Mouse (Mus musculus): ENCODE results near the gene Zfp704. TPM values are rescaled to one million over a fixed set of nuclear protein-coding genes. Genes with fewer than 3 reads are reported as not detected.
A peak's percentile ranks its signal among the peaks of the same experiment; 100 is the strongest.

The Zfp704 gene
- polyA plus RNA-seq, 2 experiments: 13.4 to 13.8 TPM

- peak overlapping the region; percentile 74 for H3K27ac ChIP-seq (replicated peaks; ENCODE audit: low read depth, low read length)
These were observed 207.0 kb downstream of the Zfp704 start for GRCm38 (mm10) chr3:9402836-9403235.

GRCm38 (mm10) chr3:9402345-9402744 is 207.5 kb downstream of the Zfp704 start:
- Histone ChIP-seq H3K27me3 (ENCODE audit: control insufficient read depth, insufficient read depth, low read length) (no peaks in the 10 kb centered on the region), H3K36me3 (ENCODE audit: control insufficient read depth, insufficient read depth, low read length) (no peaks in the 10 kb centered on the region), H3K4me3 (replicated peaks; ENCODE audit: low read length) (no peak overlapping the region), H3K27ac (replicated peaks; ENCODE audit: low read depth, low read length) (peak overlapping the region; percentile 70), H3K9ac (ENCODE audit: low read depth, low read length, severe bottlenecking) (no peak overlapping the region), H3K9me3 (ENCODE audit: control insufficient read depth, low read length) (no peaks in the 10 kb centered on the region), H3K4me2 (replicated peaks; ENCODE audit: low read depth, low read length, severe bottlenecking) (no peak overlapping the region), H3K4me1 (ENCODE audit: control insufficient read depth, insufficient read depth, low read length) (peaks cover 34% of the 10 kb centered on the region)
- DNase-seq (ENCODE audit: low spot score) (no peak), ATAC-seq (ENCODE audit: low FRiP score, low read depth) (peak; percentile 31; the same call in 1 of the 2 replicates)
- WGBS: 51% methylated on average over 5 of the region's 5 CpGs
- no peak for TF ChIP-seq POLR2A (IDR thresholded peaks at IDR 0.05; ENCODE audit: borderline replicate concordance, extremely low read depth, insufficient read depth, insufficient read length)

More at GRCm38 (mm10) chr3:9402836-9403235, 207.0 kb downstream of the Zfp704 start:
- Histone ChIP-seq H3K27me3 (ENCODE audit: control insufficient read depth, insufficient read depth, low read length) (no peaks in the 10 kb centered on the region), H3K36me3 (ENCODE audit: control insufficient read depth, insufficient read depth, low read length) (no peaks in the 10 kb centered on the region), H3K4me2 (replicated peaks; ENCODE audit: low read depth, low read length, severe bottlenecking) (peak overlapping the region; percentile 27; the same call in 1 of the 2 replicates), H3K4me3 (replicated peaks; ENCODE audit: low read length) (0 out of 2 replicates have a peak overlapping the region, but pooled peaks have one; percentile 9), H3K9ac (ENCODE audit: low read depth, low read length, severe bottlenecking) (0 out of 2 replicates have a peak overlapping the region, but pooled peaks have one; percentile 26), H3K4me1 (ENCODE audit: control insufficient read depth, insufficient read depth, low read length) (peaks cover 37% of the 10 kb centered on the region), H3K9me3 (ENCODE audit: control insufficient read depth, low read length) (no peaks in the 10 kb centered on the region)
- ATAC-seq (ENCODE audit: low FRiP score, low read depth) (peak; percentile 58), DNase-seq (ENCODE audit: low spot score) (peak; percentile 75)
- 23% methylated on average over 5 of the region's 5 CpGs for WGBS
- TF ChIP-seq POLR2A (IDR thresholded peaks at IDR 0.05; ENCODE audit: borderline replicate concordance, extremely low read depth, insufficient read depth, insufficient read length): no peak

- H3K9ac ChIP-seq (ENCODE audit: low read depth, low read length, severe bottlenecking): no peak overlapping the region
- 61% methylated on average over 6 of the region's 6 CpGs for WGBS
- H3K4me3 ChIP-seq (replicated peaks; ENCODE audit: low read length): no peak overlapping the region
- TF ChIP-seq POLR2A (IDR thresholded peaks at IDR 0.05; ENCODE audit: borderline replicate concordance, extremely low read depth, insufficient read depth, insufficient read length): no peak
- peaks cover 32% of the 10 kb centered on the region for H3K4me1 ChIP-seq (ENCODE audit: control insufficient read depth, insufficient read depth, low read length)
- H3K4me2 ChIP-seq (replicated peaks; ENCODE audit: low read depth, low read length, severe bottlenecking): no peak overlapping the region
- DNase-seq (ENCODE audit: low spot score) (no peak), ATAC-seq (ENCODE audit: low FRiP score, low read depth) (no peak)
- peak overlapping the region; percentile 70; the same call in 1 of the 2 replicates for H3K27ac ChIP-seq (replicated peaks; ENCODE audit: low read depth, low read length)
- H3K27me3 ChIP-seq (ENCODE audit: control insufficient read depth, insufficient read depth, low read length): no peaks in the 10 kb centered on the region
- H3K36me3 ChIP-seq (ENCODE audit: control insufficient read depth, insufficient read depth, low read length): no peaks in the 10 kb centered on the region
- no peaks in the 10 kb centered on the region for H3K9me3 ChIP-seq (ENCODE audit: control insufficient read depth, low read length)
These were observed 208.2 kb downstream of the Zfp704 start for GRCm38 (mm10) chr3:9401685-9402084.

- Histone ChIP-seq H3K9ac (ENCODE audit: low read depth, low read length, severe bottlenecking) (no peak overlapping the region), H3K4me3 (replicated peaks; ENCODE audit: low read length) (no peak overlapping the region), H3K4me1 (ENCODE audit: control insufficient read depth, insufficient read depth, low read length) (peaks cover 32% of the 10 kb centered on the region), H3K9me3 (ENCODE audit: control insufficient read depth, low read length) (no peaks in the 10 kb centered on the region), H3K36me3 (ENCODE audit: control insufficient read depth, insufficient read depth, low read length) (no peaks in the 10 kb centered on the region), H3K4me2 (replicated peaks; ENCODE audit: low read depth, low read length, severe bottlenecking) (no peak overlapping the region), H3K27ac (replicated peaks; ENCODE audit: low read depth, low read length) (no peak overlapping the region), H3K27me3 (ENCODE audit: control insufficient read depth, insufficient read depth, low read length) (no peaks in the 10 kb centered on the region)
- ATAC-seq (ENCODE audit: low FRiP score, low read depth) (no peak), DNase-seq (ENCODE audit: low spot score) (no peak)
- TF ChIP-seq POLR2A (IDR thresholded peaks at IDR 0.05; ENCODE audit: borderline replicate concordance, extremely low read depth, insufficient read depth, insufficient read length): no peak
- WGBS: 56% methylated on average over 3 of the region's 3 CpGs
These were observed 209.0 kb downstream of the Zfp704 start for GRCm38 (mm10) chr3:9400886-9401221.

- H3K27me3 ChIP-seq (ENCODE audit: control insufficient read depth, insufficient read depth, low read length): no peaks in the 10 kb centered on the region
- H3K27ac ChIP-seq (replicated peaks; ENCODE audit: low read depth, low read length): no peak overlapping the region
- DNase-seq (ENCODE audit: low spot score) (peak; percentile 90), ATAC-seq (ENCODE audit: low FRiP score, low read depth) (no peak)
- no peak overlapping the region for H3K9ac ChIP-seq (ENCODE audit: low read depth, low read length, severe bottlenecking)
- H3K4me1 ChIP-seq (ENCODE audit: control insufficient read depth, insufficient read depth, low read length): peaks cover 30% of the 10 kb centered on the region
- H3K9me3 ChIP-seq (ENCODE audit: control insufficient read depth, low read length): no peaks in the 10 kb centered on the region
- 36% methylated on average over 3 of the region's 3 CpGs for WGBS
- no peak overlapping the region for H3K4me3 ChIP-seq (replicated peaks; ENCODE audit: low read length)
- no peak overlapping the region for H3K4me2 ChIP-seq (replicated peaks; ENCODE audit: low read depth, low read length, severe bottlenecking)
- H3K36me3 ChIP-seq (ENCODE audit: control insufficient read depth, insufficient read depth, low read length): no peaks in the 10 kb centered on the region
- no peak for TF ChIP-seq POLR2A (IDR thresholded peaks at IDR 0.05; ENCODE audit: borderline replicate concordance, extremely low read depth, insufficient read depth, insufficient read length)
These were observed 209.5 kb downstream of the Zfp704 start for GRCm38 (mm10) chr3:9400201-9400885.
